Mouse (Mus musculus) C2C12 (cell line): ENCODE measurements around the gene Cyb5b. TPM values are rescaled to one million over a fixed set of nuclear protein-coding genes. Genes with fewer than 3 reads are reported as not detected.

Experiments
- H3K27me3 ChIP-seq: one replicate; pipeline ENCODE4 v1.6.1; 2011; ENCODE audit not compliant: control insufficient read depth, insufficient read depth, insufficient read length
- H3K36me3 ChIP-seq: one replicate; pipeline ENCODE4 v1.6.1; 2011; ENCODE audit not compliant: control insufficient read depth, insufficient read depth
- H3K4me3 ChIP-seq: one replicate; pipeline ENCODE4 v1.5.1; 2011; ENCODE audit warnings: mild to moderate bottlenecking, control low read depth; ENCODE audit not compliant: poor library complexity, insufficient read depth, severe bottlenecking
- H3K79me2 ChIP-seq: one replicate; pipeline ENCODE4 v1.6.1; 2011; ENCODE audit not compliant: control insufficient read depth, insufficient read depth
- H3K79me3 ChIP-seq: one replicate; pipeline ENCODE4 v1.6.1; 2011; ENCODE audit warnings: low read depth, control low read depth
- H3ac ChIP-seq: one replicate; pipeline ENCODE3; 2011; ENCODE audit warnings: low read depth; ENCODE audit not compliant: control insufficient read depth, insufficient read length
- CEBPB ChIP-seq: IDR thresholded peaks from one replicate; pipeline ENCODE4 v1.6.1; 2011; ENCODE audit warnings: low read depth, mild to moderate bottlenecking, control low read depth, moderate library complexity
- CTCF ChIP-seq: IDR thresholded peaks from one replicate; pipeline ENCODE4 v1.5.1; 2011; ENCODE audit not compliant: control insufficient read depth, insufficient read depth, insufficient read length
- FOSL1 ChIP-seq: IDR thresholded peaks from one replicate; pipeline ENCODE4 v1.8.0; 2011; ENCODE audit warnings: mild to moderate bottlenecking, low read length; ENCODE audit not compliant: poor library complexity, insufficient read depth, severe bottlenecking
- MAX ChIP-seq: IDR thresholded peaks from one replicate; pipeline ENCODE4 v1.6.1; 2011; ENCODE audit warnings: mild to moderate bottlenecking, control low read depth
- MYOD1 ChIP-seq: IDR thresholded peaks from one replicate; pipeline ENCODE4 v1.6.1; 2011; ENCODE audit warnings: low read depth; ENCODE audit not compliant: control insufficient read depth, insufficient read length
- MYOG ChIP-seq: IDR thresholded peaks from one replicate; pipeline ENCODE4 v1.6.1; 2011; ENCODE audit not compliant: control insufficient read depth, insufficient read length; ENCODE audit errors: extremely low read depth
- USF1 ChIP-seq: IDR thresholded peaks from one replicate; pipeline ENCODE4 v1.6.1; 2011; ENCODE audit warnings: low read depth, mild to moderate bottlenecking, control low read depth, moderate library complexity
- polyA plus RNA-seq: library from polyadenylated mRNA; unstranded; fragments of >200 nt; fragmentation: generic; extraction: Trizol; gene quantifications from one replicate; pipeline ENCODE4 v1.2.1, GENCODE M21; 2012; ENCODE audit warnings: missing spikeins

The Cyb5b gene
- polyA plus RNA-seq, 1 experiment = 68.5 TPM

GRCm38 (mm10) chr8:107218091-107218490, 67.7 kb downstream of the Cyb5b start:
- Histone ChIP-seq H3K4me3 (no peak overlapping the region), H3K27me3 (no peaks in the 10 kb centered on the region), H3ac (no peak overlapping the region), H3K79me2 (no peaks in the 10 kb centered on the region), H3K36me3 (no peaks in the 10 kb centered on the region), H3K79me3 (no peaks in the 10 kb centered on the region)
- TF ChIP-seq MYOD1 (no peak), CEBPB (no peak), CTCF (no peak), MAX (no peak), MYOG (no peak), USF1 (no peak), FOSL1 (no peak)

GRCm38 (mm10) chr8:107219078-107219477, 68.6 kb downstream of the Cyb5b start:
- H3K79me3 ChIP-seq = no peaks in the 10 kb centered on the region
- H3K36me3 ChIP-seq = no peaks in the 10 kb centered on the region
- no peak overlapping the region for H3ac ChIP-seq
- no peak for TF ChIP-seq FOSL1
- no peak for TF ChIP-seq CTCF
- TF ChIP-seq MYOD1 = no peak
- H3K79me2 ChIP-seq = no peaks in the 10 kb centered on the region
- no peaks in the 10 kb centered on the region for H3K27me3 ChIP-seq
- no peak overlapping the region for H3K4me3 ChIP-seq

GRCm38 (mm10) chr8:107221924-107222851, 71.7 kb downstream of the Cyb5b start:
- no peak for TF ChIP-seq MYOG
- no peak for TF ChIP-seq CTCF
- no peak for TF ChIP-seq FOSL1
- no peak for TF ChIP-seq CEBPB
- no peak for TF ChIP-seq MYOD1
- no peak for TF ChIP-seq MAX
- TF ChIP-seq USF1 = no peak
- no peak overlapping the region for H3K4me3 ChIP-seq
- H3K36me3 ChIP-seq = no peaks in the 10 kb centered on the region
- no peaks in the 10 kb centered on the region for H3K79me3 ChIP-seq
- no peaks in the 10 kb centered on the region for H3K27me3 ChIP-seq
- no peak overlapping the region for H3ac ChIP-seq
- no peaks in the 10 kb centered on the region for H3K79me2 ChIP-seq

- Histone ChIP-seq H3K27me3 (no peaks in the 10 kb centered on the region), H3K79me2 (no peaks in the 10 kb centered on the region), H3K79me3 (no peaks in the 10 kb centered on the region), H3K36me3 (no peaks in the 10 kb centered on the region), H3K4me3 (no peak overlapping the region), H3ac (no peak overlapping the region)
- no peak for TF ChIP-seq CEBPB
- no peak for TF ChIP-seq MYOG
- no peak for TF ChIP-seq CTCF
- TF ChIP-seq FOSL1 = no peak
- no peak for TF ChIP-seq MAX
- no peak for TF ChIP-seq MYOD1
Measured at GRCm38 (mm10) chr8:107226183-107226582, 75.7 kb downstream of the Cyb5b start.

GRCm38 (mm10) chr8:107227011-107227626, 76.7 kb downstream of the Cyb5b start:
- H3K27me3 ChIP-seq = no peaks in the 10 kb centered on the region

More at GRCm38 (mm10) chr8:107227011-107227626, 76.7 kb downstream of the Cyb5b start:
- TF ChIP-seq MYOG (no peak), CEBPB (no peak), FOSL1 (no peak), MAX (no peak), USF1 (no peak), MYOD1 (no peak), CTCF (no peak)
- H3K79me3 ChIP-seq = no peaks in the 10 kb centered on the region
- H3ac ChIP-seq = no peak overlapping the region
- no peaks in the 10 kb centered on the region for H3K79me2 ChIP-seq
- no peaks in the 10 kb centered on the region for H3K36me3 ChIP-seq
- no peak overlapping the region for H3K4me3 ChIP-seq
